Mouse (Mus musculus) lung, embryonic 14.5 days (tissue): ENCODE measurements around the gene Ecm1. TPM values are rescaled to one million over a fixed set of nuclear protein-coding genes. Genes with fewer than 3 reads are reported as not detected.

Experiments used
- ATAC-seq: fragments of 200-750 bp; cut with Nextera tagmentation; 2 replicates; pipeline ENCODE4 v1.8.0; 2017; ENCODE audit warnings: mild to moderate bottlenecking, moderate TSS enrichment, moderate library complexity; ENCODE audit not compliant: insufficient read depth
- DNase-seq: peaks from one replicate; pipeline ENCODE4 v3.0.0-alpha.2; 2015
- H3K27ac ChIP-seq: fragments of 300-500 bp; sonication (generic); 2 replicates; pipeline ENCODE4 v1.5.1; 2014; ENCODE audit warnings: low read depth, mild to moderate bottlenecking, moderate library complexity
- H3K27me3 ChIP-seq: fragments of 300-500 bp; sonication (generic); 2 replicates; pipeline ENCODE4 v1.6.1; 2014; ENCODE audit warnings: low read length, control low read depth; ENCODE audit not compliant: insufficient read depth
- H3K36me3 ChIP-seq: fragments of 300-500 bp; sonication (generic); 2 replicates; pipeline ENCODE4 v1.6.1; 2014; ENCODE audit warnings: control low read depth; ENCODE audit not compliant: insufficient read depth
- H3K4me1 ChIP-seq: fragments of 300-500 bp; sonication (generic); 2 replicates; pipeline ENCODE4 v1.6.1; 2014; ENCODE audit warnings: antibody characterized with exemption, control low read depth; ENCODE audit not compliant: insufficient read depth
- H3K4me2 ChIP-seq: fragments of 300-500 bp; sonication (generic); 2 replicates; pipeline ENCODE4 v1.6.1; 2014; ENCODE audit warnings: mild to moderate bottlenecking
- H3K4me3 ChIP-seq: fragments of 300-500 bp; sonication (generic); 2 replicates; pipeline ENCODE4 v1.5.1; 2014; ENCODE audit warnings: low read depth, low read length
- H3K9ac ChIP-seq: fragments of 300-500 bp; sonication (generic); 2 replicates; pipeline ENCODE4 v1.6.1; 2014
- H3K9me3 ChIP-seq: fragments of 300-500 bp; sonication (generic); 2 replicates; pipeline ENCODE4 v1.6.1; 2016; ENCODE audit warnings: low read depth, low read length, control low read depth
- CTCF ChIP-seq: IDR thresholded peaks from 2 replicates; pipeline ENCODE4 v1.5.1; 2016; ENCODE audit warnings: antibody characterized with exemption, low read depth
- WGBS: fragments of 180-500 bp; shearing (Covaris S2); extraction: QIAGEN DNeasy Blood & Tissue Kit; methylation state at CpG from one replicate; pipeline ENCODE4 v1.1.7; 2014; 5-methylcytosine and 5-hydroxymethylcytosine counted together
- polyA plus RNA-seq: library from polyadenylated mRNA; unstranded; fragments of >200 nt; fragmentation: Nextera tagmentation; extraction: Ambion mirVana; gene quantifications from 2 replicates; pipeline ENCODE4 v1.2.1, GENCODE M21; 2014

Ecm1 gene
- polyA plus RNA-seq, 1 experiment from 2014 or later = 23.5 TPM

- Histone ChIP-seq H3K4me1 (no peaks in the 10 kb centered on the region), H3K9me3 (no peaks in the 10 kb centered on the region), H3K27ac (no peak overlapping the region), H3K27me3 (no peaks in the 10 kb centered on the region), H3K4me3 (no peak overlapping the region), H3K36me3 (no peaks in the 10 kb centered on the region), H3K9ac (no peak overlapping the region), H3K4me2 (no peak overlapping the region)
- ATAC-seq (no peak), DNase-seq (no peak)
- 82% methylated on average over 7 of the region's 7 CpGs for WGBS
- no peak for TF ChIP-seq CTCF
These were observed 31.9 kb downstream of the Ecm1 start for GRCm38 (mm10) chr3:95707497-95707896.

- no peak for DNase-seq
These were observed 33.1 kb downstream of the Ecm1 start for GRCm38 (mm10) chr3:95706273-95706672.

GRCm38 (mm10) chr3:95704612-95705011, 34.8 kb downstream of the Ecm1 start:
- TF ChIP-seq CTCF = no peak
- WGBS = 76% methylated on average over 4 of the region's 4 CpGs
- H3K4me3 ChIP-seq = no peak overlapping the region

More at GRCm38 (mm10) chr3:95706273-95706672, 33.1 kb downstream of the Ecm1 start:
- ATAC-seq = no peak
- no peaks in the 10 kb centered on the region for H3K9me3 ChIP-seq
- no peaks in the 10 kb centered on the region for H3K27me3 ChIP-seq
- no peaks in the 10 kb centered on the region for H3K36me3 ChIP-seq
- no peak overlapping the region for H3K4me2 ChIP-seq
- TF ChIP-seq CTCF = no peak
- 0 out of 2 replicates have a peak, but pooled peaks cover 3% of the 10 kb centered on the region for H3K4me1 ChIP-seq
- 83% methylated on average over 4 of the region's 4 CpGs for WGBS
- no peak overlapping the region for H3K4me3 ChIP-seq
- H3K27ac ChIP-seq = no peak overlapping the region
- no peak overlapping the region for H3K9ac ChIP-seq

GRCm38 (mm10) chr3:95703276-95703675, 36.1 kb downstream of the Ecm1 start:
- Histone ChIP-seq H3K9ac (no peak overlapping the region), H3K4me1 (0 out of 2 replicates have a peak, but pooled peaks cover 3% of the 10 kb centered on the region), H3K4me2 (no peak overlapping the region), H3K27ac (no peak overlapping the region), H3K4me3 (no peak overlapping the region), H3K9me3 (no peaks in the 10 kb centered on the region), H3K36me3 (no peaks in the 10 kb centered on the region), H3K27me3 (no peaks in the 10 kb centered on the region)
- TF ChIP-seq CTCF = no peak
- ATAC-seq (no peak), DNase-seq (no peak)
- WGBS = 90% methylated on average over 3 of the region's 3 CpGs

More at GRCm38 (mm10) chr3:95704612-95705011, 34.8 kb downstream of the Ecm1 start:
- no peaks in the 10 kb centered on the region for H3K36me3 ChIP-seq
- H3K27me3 ChIP-seq = no peaks in the 10 kb centered on the region
- no peak overlapping the region for H3K27ac ChIP-seq
- DNase-seq (no peak), ATAC-seq (no peak)
- no peaks in the 10 kb centered on the region for H3K9me3 ChIP-seq
- 0 out of 2 replicates have a peak, but pooled peaks cover 3% of the 10 kb centered on the region for H3K4me1 ChIP-seq
- H3K9ac ChIP-seq = no peak overlapping the region
- no peak overlapping the region for H3K4me2 ChIP-seq

DNA sequence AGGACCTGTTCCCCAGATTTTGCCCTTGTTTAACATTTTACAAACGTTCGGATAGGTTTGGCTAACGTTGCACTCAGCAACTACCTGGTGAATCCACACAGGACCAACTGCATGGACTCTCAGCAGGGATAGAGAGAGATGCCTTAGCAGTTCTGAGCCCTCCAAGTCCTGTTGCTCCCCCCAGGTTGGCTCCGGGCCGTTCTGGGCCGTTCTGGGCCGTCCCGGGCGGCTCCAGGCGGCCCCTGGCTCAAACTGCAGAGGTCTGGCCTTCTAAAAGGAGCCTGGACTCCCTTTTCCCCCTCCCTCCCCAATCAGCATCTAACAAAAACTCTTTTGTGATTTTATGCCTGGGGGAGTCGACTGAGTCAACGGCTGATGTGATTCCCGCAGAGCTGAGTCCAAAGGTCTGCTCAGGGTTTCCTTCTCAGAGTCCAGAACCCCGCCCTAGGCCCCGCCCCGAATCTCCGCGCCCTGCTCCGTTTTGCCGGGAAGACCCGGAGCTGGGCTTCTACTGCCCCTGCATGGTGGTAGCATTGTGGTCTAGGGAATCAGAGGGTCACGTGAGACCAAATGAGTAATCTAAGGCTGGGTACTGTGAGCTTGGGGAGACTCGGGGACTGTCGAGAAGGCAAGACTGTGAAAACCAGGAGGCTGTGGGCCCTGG, 37.4 kb downstream of the Ecm1 start:
- ATAC-seq = peak; percentile 96
- peak; percentile 38; the same call in 1 of the 2 replicates for TF ChIP-seq CTCF

DNA sequence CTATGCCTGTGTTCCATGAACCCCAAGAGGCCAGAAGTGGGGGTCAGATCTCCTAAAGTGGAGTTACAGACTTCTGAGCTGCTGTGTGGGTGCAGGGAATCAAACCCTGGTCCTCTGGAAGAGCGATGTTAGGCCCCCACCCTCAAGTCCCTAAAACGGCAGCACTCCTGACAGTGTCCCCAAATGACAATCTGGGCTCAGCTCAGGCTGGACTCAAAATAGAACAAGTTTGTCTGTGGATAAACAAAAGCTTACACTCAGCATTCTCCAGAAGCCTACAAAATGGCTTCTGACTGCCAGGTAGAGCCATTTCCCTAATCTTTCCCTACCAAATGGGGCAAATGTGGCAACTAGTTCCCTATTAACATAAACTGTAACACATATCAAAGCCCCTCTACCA, 38.3 kb downstream of the Ecm1 start:
- no peaks in the 10 kb centered on the region for H3K36me3 ChIP-seq
- H3K4me3 ChIP-seq = no peak overlapping the region
- no peaks in the 10 kb centered on the region for H3K9me3 ChIP-seq
- no peaks in the 10 kb centered on the region for H3K27me3 ChIP-seq
- WGBS = 72% methylated on average over 2 of the region's 2 CpGs
- no peak overlapping the region for H3K27ac ChIP-seq
- H3K4me1 ChIP-seq = peaks cover 10% of the 10 kb centered on the region; the same call in 1 of the 2 replicates
- ATAC-seq = no peak
- no peak overlapping the region for H3K4me2 ChIP-seq
- TF ChIP-seq CTCF = no peak
- H3K9ac ChIP-seq = no peak overlapping the region
- DNase-seq = no peak

More for the DNA sequence above, 37.4 kb downstream of the Ecm1 start:
- DNase-seq = peak; percentile 87
- H3K4me2 ChIP-seq = peak overlapping the region; percentile 60
- peak overlapping the region; percentile 34 for H3K27ac ChIP-seq
- no peaks in the 10 kb centered on the region for H3K9me3 ChIP-seq
- H3K4me3 ChIP-seq = peak overlapping the region; percentile 28
- H3K4me1 ChIP-seq = 0 out of 2 replicates have a peak, but pooled peaks cover 3% of the 10 kb centered on the region
- H3K36me3 ChIP-seq = no peaks in the 10 kb centered on the region
- 4% methylated on average over 24 of the region's 24 CpGs for WGBS
- H3K9ac ChIP-seq = peak overlapping the region; percentile 55
- no peaks in the 10 kb centered on the region for H3K27me3 ChIP-seq

DNA sequence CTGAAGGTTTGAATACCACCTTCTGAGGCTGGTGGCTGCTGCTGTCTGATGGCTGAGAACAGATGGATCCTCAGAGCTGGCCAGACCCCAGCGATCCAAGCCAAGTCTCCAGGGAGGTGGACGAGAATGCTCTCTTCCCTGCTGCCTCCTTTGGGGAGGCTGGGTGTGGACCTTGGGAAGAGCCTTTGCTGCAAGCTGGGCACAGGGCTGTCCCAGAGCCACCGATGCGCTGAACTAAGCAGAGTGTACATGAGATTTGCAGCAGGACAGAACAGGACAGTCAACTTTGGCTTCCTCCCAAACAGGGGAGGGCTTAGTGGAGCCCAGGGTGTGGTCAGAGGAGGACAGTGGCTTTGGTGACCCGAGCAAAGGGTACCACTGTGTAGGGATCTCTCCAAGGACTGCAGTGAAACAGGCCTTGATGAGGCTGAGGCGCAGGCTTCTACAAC, 39.1 kb downstream of the Ecm1 start:
- no peak overlapping the region for H3K9ac ChIP-seq
- H3K4me1 ChIP-seq = peaks cover 12% of the 10 kb centered on the region; the same call in 1 of the 2 replicates
- no peaks in the 10 kb centered on the region for H3K9me3 ChIP-seq
- TF ChIP-seq CTCF = no peak
- no peak overlapping the region for H3K27ac ChIP-seq
- H3K4me3 ChIP-seq = no peak overlapping the region
- H3K36me3 ChIP-seq = no peaks in the 10 kb centered on the region
- DNase-seq (no peak), ATAC-seq (no peak)
- no peak overlapping the region for H3K4me2 ChIP-seq
- no peaks in the 10 kb centered on the region for H3K27me3 ChIP-seq
- WGBS = 52% methylated on average over 6 of the region's 6 CpGs
